Mouse (Mus musculus) heart, adult 2 months (tissue): Measurements from ENCODE around the gene Nol7.

Experiments used
- EP300 ChIP-seq: fragments of 200-500 bp; IDR thresholded peaks from 2 replicates; pipeline ENCODE4 v1.6.1; 2011; ENCODE audit warnings: low read depth, low read length, control low read depth; ENCODE audit not compliant: insufficient read depth
- POLR2A ChIP-seq: fragments of 200-500 bp; IDR thresholded peaks from 2 replicates; pipeline ENCODE4 v1.6.1; 2011; ENCODE audit warnings: mild to moderate bottlenecking, low read depth, low read length, control low read depth; ENCODE audit not compliant: insufficient read depth

GRCm38 (mm10) chr13:43374918-43375432 lies 23.2 kb upstream of the Nol7 start:
- no peak for TF ChIP-seq EP300
- TF ChIP-seq POLR2A = no peak
